Mouse (Mus musculus): ENCODE results near the gene Prkcb.

DNA sequence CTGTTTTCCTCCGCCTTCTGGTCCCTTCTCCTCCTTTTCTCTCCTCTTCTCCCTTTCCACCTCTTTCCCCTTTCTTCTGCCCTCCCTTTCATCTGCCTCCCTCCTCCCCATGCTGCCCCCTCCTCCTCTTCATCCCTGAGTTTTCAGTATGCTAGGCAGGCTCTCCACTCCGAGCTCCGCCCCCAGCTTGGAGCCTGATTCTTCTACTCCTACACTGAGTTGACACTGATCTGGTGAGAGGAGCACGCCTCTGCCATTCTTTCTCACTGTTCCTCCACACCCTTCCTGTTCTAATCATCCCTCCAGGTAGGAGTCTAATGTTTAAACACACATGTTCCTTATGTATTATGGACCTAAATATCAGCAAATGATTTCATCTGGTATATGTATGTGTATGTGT is 135.3 kb downstream of the Prkcb start:
- TF ChIP-seq POLR2A (IDR thresholded peaks at IDR 0.05; ENCODE audit: low read depth, low read length) (no peak), CTCF (IDR thresholded peaks at IDR 0.05; ENCODE audit: borderline replicate concordance, insufficient read depth, low read length) (no peak)

Data from embryonic fibroblast, embryonic 13.5 days (primary cell).